Mouse (Mus musculus) lung, postnatal 10 days (tissue): Measurements from ENCODE around the gene Zfp697.
A peak's percentile ranks its signal among the peaks of the same experiment; 100 is the strongest.

ENCODE experiments used
- DNase-seq: peaks from one replicate; pipeline ENCODE4 v3.0.0; 2021

Zfp697 gene

DNA sequence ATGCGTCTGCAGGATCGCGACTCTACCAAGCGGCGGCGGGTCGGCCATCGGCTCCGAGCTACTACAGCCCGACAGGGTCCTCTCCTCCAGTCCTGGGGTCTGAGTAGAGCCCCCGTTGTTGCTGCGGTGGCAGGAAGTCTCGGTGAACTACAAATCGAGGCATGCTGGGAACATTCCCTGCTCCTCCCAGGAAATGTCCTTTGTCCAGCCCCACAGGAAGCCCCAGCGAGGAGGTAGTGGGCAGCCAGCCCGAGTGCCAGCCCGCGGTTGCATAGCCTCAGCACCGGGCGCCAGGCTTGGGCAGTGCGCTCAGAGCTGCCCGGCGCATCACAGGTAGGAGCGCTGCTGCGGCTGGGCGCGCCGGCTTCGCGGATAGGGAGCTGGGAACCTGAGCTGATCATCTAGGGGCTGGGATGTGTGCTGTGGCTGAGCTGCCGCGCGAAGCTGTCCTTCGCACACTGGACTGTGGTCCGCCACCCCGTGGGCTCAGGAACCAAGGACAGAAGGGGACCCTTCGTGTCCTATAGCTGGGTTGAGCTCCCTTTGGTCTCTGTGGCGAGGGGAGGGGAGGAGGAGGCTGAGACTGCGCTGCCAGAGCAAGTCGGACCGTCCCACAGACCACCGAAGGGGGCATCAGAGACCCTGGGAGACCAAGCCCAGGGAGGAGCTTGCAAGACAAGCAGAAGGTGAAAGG, at the start of gene Zfp697:
Gene Zfp697 (plus strand): TSS at position 216 of the 694 bp plus-strand sequence.
- peak; percentile 88 for DNase-seq

DNA sequence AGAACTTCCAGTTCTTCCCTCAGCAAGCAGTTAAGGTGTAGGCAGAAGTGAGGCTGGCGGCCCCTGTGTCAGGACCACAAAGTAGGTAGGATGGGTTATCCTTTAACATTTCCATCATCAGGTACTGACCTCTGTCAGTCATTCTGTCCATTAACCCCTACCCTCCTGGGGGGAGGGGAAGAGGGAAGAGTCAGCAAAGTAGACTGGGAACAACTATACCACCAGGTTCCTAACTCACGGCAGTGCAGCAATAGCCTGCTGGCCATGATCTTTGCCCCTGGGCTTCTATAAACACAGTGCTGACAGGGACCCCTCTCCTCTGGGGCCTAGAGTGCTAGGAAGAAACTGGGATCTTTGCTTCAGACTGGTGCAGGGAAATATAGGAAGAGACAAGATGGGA, 48.3 kb upstream of the Zfp697 start:
- no peak for DNase-seq

DNA sequence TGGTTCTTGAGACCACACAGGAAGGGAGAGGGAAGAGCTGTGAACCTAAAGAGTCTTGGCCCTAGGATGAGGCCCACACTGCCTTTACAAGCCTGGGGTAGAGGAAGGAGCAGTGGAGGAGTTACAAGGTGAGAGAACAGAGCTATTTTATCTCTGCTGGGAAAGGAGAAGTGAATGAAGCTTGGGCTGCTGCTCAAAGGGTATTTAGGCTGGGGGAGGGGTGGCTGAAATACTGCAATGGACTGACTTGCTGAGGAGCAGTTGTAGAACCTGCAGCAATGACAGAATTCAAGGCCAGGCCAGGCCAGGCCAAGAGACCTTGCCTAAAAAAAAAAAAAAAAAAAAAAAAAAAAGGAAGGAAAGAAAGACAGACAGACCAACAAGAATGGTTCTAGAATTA, 46.9 kb upstream of the Zfp697 start:
- no peak for DNase-seq

DNA sequence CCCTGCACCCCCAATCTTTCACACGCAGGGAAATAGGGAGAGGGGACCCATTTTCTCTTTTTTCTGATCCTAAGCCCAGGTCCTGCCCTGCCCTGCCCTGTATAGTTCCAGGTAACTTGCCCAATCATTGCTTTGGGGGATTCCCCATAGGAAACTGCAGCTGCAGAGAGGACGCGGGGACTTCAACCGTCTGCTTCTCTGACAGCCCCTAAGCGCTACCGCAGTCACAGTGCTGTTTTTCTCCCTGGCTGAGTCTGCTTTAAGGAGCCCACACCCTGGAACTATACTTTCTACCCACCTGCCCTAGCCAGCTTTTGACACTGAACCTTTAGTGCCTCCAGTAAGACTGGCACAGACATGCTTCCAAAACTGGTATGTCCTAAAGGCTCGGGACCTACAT, 46.4 kb upstream of the Zfp697 start:
- no peak for DNase-seq

DNA sequence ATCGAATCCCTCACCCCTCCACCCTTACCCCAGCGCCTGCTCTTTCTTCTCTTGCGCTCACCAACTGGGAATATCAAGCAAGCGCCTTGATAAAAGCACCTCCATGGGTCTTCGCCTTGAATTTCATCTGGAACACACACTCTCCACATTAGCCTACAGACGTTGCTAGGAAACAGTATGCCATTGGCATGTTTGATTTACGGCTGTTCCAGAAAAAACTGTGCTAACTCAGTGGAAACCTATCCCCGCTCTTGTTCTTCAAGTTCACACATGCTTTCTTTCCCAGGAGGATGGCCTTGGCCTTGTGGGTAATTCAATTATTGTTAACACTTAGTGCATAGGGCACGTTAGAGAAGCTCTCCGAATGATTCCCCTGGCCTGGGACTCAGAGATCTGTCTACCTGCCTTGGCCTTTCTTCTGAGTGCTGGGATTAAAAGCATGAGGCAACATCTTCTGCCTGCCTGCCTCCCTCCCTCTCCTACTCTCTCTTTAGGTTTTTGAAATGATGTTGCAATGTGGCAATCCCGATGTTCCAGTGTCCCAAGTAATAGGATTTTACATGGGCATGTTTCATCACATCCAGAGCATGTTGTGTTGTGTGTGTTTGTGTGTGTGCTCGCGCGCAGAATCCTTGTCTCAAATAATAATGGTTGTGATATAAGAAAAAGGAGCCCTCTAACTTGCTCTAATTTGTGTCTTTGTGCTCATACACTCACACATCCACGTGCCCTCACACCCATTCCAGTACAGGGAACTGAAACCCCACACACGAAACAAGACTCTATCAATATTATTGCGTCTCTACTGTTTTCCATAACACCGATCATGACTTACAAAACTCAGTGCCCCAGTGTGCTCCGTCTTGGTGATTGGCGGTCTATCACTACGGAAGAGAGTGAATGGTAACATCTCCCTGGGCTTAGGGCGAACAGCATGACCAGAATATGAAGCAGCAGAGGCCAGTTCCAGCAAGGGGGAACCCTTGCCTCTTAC, 45.3 kb upstream of the Zfp697 start:
- no peak for DNase-seq

DNA sequence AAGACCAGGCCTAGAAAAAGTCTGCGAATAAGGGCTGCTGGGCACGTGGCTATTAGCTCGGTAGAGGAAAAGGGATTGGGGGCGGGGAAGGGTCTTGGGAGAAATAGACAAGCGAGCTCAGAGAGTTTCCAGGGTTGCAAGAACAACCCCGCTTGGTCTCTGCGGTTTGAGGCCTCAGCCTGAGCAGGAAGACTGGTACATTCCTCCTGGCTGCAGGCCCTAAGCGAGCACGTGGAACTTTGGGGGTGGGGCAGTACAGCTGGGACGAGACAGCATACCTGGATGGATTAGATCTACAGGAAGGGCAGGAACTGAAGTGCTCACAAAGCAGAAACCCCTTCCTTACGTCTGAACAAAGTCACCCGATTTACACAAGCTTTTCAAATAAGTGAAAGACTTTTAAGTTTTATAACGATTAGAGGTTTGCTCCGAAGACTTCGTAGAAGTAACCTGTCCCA, 43.6 kb upstream of the Zfp697 start:
- peak; percentile 46 for DNase-seq

DNA sequence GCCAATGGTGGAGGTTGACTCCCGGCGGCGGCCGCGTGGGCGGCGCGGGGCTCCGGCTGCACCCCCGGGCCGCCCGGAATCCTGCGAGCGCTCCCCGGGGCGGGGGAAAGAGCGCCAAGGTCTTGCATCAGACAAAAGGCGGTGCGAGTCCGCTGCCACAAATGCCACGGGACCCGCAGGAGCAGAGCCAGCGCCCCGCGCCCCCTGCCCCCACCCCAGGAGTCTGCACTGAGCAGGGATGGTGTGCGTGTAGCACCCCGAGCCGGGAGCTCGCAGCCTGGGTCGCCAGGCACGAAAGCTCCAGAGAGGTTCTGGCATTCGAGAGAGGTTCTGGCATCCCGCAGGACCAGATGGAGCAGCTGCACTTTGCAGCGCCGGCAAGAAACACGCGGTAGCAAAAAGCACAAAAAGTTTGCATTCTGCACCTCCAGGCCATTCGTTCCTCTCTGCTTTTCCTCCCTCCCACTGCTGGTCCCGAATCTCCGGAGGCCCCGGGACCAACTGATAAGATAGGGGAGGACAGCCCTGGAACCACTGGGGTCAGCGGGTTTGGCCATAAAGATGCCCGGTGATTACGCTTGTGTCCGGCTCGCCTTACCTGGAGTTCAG, 43.1 kb upstream of the Zfp697 start:
- peak; percentile 41 for DNase-seq

DNA sequence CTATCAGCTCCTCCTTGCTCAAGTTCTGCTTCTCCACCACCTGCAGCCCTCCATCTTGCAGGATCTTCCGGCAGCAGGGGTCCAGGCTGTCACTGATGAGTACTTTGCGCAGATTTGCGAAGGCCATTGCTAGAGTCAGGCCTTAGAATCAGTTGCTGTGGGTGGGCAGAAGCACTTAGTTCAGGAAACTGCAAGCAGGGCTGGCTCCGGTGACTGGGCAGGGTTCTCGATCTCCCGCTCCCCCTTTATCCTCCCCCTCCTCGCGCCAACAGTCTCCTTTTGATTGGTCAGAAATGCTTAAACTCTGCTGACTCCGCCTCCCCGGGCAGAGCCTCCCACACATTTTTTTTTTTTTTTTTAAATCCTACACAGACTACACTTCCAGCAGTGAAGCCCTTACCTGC, 42.6 kb upstream of the Zfp697 start, which contains the start of gene Phgdh:
Gene Phgdh (minus strand): TSS at position 285 of the 404 bp plus-strand sequence.
- DNase-seq, result peak; percentile 78

DNA sequence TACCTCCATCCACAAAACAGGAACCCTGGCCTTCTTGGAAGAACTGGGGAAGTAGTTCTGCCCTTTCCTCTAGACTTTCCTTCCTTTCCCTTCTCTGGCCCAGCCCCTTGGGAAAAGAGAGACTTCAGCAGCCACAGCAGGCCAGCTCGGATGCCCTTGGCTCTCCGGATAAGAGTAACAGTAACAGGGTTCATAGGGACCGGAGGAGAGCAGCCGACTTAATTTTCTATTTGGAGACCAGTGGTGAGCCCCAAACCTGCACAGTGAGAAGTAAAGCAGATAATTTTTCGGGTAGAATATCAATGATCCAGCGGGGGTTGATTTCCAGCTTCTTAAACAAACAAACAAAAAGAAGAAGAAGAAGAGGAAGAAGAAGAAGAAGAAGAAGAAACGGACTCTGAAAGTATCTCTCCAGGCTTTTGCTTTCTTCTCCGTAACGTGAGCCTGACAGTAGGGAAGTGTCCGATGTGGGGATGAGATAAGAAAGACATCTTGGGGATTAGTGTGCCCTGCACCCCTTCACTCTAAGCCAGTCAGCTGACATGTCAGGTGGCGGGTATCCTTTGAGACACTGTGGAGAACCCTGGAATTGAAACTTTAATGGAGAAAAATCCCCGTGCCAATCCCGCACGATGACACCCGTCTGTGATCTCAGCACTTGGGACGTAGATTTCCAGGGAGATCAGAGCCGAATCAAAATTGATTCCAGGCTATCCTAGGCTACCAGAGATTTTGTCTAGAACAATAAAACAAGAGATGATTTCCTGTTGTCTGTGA, 41.3 kb upstream of the Zfp697 start:
- no peak for DNase-seq

DNA sequence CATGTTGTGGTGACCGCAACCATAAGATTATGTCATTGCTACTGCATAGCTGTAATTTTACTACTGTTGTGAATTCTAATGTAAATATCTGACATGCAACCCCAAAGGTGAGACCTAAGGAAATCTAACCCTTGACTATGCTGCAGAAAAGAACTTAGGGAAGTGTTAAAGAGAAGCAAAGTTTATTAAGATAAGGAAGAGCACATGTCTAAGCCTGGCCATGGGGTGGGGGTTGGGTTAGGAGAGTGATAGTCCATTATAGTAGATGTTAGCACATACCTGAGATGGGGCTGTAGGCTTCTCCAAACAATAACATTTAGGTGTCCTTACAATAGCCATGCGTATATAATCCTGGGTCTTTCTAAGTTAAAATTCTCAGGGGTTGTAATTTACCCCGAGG, 39.0 kb upstream of the Zfp697 start:
- no peak for DNase-seq

DNA sequence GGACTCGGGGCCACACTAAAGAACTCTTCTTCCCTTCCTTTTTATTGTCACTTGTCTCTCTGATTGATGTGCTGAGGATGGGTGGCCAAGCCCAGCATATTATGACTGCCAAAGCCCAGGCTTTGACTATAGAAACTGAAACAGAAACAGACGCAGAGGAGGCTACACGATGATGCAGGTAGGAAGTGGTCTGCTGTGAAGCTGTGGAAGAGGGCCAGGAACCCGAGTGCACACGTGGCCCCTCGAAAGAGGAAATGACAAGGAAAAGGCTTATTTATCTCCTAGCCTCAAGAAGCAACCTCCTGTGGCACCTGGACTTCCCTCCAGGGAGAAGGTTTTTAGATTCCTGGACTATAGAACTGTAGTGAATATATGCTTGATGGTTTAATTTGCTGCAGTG, 34.2 kb upstream of the Zfp697 start:
- no peak for DNase-seq

DNA sequence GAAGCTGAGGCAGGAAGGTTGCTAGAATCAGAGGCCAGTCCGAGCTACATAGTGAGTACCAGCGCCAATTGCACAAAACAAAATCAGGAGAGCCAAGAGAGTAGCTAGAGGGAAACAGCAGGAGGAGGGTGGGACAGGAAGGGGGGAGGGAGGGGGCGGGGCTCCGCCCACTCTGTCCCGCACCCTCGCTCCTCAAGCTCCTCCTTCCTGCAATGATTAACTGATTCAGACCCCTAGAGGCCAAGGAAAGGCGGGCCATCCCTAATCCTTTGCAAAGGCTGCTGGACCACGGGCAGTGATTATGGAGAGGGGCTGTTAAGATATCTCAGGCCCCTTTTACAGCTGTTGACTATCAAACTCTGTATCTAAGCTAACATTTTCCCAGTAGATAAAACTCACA, 33.6 kb upstream of the Zfp697 start:
- DNase-seq, result no peak

DNA sequence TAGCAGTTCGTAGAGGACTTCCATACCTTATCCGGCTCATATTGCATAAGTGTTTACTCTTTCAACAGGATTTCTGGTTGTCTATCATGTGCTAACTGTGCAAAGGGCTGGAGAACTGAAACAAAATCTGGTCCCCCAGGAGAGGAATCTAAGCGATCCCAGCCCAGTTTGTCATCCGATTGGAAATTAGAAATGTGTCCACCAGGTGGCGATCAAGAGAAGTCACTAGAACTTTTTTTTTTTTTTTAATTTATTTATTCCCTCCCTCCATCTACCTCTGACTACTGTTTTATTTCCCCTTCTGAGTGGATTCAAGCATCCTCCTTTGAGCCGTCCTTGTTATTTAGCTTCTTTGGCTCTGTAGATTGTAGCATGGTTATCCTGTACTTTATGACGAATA, 28.4 kb upstream of the Zfp697 start:
- DNase-seq, result peak; percentile 87

DNA sequence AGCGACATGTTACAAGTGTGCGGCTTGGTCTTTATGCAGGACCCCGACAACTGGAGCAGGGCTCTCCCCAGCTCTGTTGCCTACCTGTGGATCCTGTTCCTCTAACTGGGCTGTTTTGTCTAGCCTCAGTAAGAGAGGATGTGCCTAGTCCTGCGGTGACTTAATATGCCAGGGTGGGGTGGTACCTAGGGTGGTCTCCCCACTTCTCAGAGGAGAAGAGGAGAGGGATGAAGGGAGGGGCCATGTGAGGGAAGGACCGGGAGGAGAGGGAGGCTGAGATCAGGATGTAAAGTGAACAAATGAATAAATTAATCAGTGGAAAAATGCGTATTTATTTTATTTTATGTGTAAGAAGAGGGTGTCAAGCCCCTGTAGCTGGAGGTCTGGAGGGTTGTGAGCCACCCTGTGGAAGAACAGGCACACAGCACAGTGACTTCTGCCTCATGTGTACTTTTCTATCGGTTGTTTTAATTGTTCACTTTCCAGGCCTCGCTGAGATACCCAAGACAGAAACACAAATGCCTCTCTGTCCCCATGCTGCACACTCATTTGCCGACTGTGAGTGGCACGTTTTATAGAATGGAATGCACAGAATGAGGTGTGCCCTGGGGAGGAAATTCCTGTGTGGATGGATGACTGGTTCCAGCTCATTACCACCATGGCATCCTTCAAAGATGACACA, 26.8 kb upstream of the Zfp697 start:
- DNase-seq, result no peak

DNA sequence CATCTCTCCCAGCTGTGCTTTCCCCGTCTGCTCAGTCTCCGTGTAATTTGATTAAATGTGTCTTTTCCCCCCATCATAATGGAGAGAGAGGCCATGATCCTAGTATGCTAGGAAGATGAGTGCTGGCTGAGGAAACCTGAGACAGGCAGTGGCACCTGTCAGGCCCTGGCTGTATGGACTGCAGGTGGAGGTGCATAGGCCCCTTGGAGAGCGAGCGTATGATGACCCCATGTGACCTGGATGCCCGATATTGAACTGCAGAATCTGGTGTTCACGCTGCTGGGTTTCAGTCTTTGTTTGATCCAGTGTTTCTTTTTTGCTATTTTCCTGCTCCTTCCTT, 26.3 kb upstream of the Zfp697 start:
- DNase-seq, result no peak

DNA sequence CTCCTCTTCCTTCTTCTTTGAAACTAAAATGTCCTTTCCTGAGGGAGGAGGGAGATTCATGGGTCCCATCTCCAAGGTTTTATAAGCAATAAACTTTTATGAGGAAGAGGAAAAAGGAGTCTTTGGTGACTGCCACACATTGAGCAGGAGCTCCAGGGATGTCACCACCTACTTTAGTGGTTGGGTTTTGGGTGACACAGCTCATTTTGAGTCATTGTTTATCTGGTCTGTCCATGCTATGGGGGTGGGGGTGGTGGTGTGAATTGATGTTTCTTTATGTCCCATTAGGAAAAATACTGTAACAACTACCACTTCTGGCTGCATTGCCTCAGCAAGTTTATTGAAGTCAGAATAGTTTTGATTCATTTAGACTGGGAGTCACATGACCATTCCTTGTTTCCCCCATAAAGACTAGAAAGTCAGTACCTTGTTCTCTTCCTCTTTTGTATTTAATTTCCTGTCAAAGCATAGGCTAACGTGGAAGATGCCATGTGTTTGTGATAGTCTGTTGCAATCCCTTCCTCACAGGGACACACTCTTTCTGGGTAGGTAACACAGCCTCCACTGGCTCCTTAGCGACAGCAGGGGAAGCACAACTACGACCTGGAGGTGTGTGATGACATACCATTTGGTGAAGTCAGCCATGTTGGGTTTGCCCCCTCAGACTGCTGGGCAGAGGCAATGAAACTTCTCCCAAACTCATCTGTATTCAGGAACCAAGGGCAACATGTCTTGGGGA, 25.5 kb upstream of the Zfp697 start:
- no peak for DNase-seq

DNA sequence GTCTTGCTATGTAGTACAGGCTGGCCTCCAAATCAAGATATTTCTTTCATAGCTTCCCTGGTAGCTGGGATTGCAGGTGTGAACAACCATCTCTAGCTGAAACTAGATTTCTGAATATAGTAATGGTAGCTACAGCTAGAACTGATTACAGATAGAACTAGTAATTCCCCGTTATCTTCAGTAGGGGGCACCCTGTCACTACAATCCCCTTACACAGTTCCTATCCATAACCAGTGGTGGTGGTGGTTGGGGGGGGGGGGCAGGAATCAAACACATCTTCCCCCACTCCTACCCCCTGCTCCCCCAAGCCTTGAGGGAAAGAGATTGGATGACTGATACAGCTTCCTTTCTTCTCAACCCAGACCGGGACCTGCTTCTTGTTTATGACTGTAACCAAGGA, 19.5 kb upstream of the Zfp697 start:
- DNase-seq, result peak; percentile 49

DNA sequence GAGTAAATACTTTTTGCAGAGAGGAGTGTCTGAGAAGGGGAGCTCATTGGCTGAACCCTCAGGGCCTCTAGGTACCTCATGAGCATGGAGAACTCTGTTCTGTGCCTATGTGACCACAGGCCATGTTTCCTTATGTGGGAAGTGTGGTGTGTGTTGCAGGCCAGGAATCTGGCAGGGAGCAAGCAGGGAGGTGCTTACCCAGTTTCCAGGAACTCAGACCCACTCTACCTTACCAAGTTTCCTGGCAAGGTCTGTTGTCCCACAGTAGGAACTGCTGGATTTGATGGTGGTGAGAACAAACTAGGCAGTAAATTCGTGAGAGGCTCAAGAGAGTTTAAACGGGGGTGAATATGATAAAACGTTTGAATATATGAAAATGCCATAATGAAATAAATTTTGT, 16.2 kb upstream of the Zfp697 start:
- no peak for DNase-seq

DNA sequence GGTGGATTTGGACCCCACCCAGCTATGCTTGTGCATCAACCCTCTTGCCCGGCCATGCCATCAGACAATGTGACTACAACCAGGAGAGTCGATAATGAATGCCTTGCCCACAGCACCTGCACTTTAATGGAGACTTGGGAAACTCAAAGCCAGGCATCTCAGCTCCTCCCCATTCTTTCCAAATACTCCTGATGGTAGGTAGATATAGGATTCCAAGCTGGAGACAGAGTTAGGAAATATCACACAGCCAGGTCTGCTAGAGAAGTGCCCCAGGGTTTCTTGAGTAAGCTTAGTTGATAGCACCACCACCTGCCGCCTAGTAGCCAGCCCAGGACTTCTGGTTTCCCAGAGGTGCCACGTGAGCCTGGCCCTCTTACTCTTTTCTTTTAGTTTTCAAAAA, 15.4 kb upstream of the Zfp697 start:
- DNase-seq, result no peak

DNA sequence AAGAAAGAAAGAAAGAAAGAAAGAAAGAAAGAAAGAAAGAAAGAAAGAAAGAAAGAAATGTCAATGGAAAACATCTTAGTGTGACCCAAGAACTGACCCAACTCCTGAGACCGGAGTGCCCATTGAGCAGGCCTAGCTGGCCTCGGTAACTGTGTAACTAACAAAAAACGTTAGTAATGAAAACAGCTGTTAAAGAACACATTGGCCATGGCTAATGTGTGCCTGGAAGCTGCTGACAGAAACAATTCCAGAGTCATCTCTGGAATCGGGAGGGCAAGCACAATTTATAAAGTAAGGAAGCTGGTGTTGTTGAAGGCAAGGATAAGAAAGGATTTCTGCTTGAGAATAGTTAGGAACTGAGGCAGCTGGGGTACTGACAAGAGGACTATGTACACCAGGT, 14.0 kb upstream of the Zfp697 start:
- no peak for DNase-seq

DNA sequence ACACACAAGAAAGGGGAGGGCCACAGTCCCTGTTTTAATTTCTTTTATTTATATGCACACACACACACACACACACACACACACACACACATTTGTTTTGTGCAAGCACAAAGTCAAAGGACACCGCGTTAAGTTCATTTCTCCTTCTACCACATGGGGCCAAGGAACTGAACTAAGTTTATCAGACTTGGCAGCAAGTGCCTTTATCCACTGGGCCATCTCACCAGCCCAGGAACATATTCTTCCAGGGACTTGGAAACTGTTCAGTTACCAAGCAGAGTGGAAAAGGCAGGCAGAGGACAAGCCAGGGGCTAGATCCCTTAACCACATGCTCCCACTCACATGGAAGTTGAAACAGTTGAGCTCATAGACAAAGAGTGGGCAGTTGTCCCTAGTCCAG, 13.5 kb upstream of the Zfp697 start:
- no peak for DNase-seq
